Mouse (Mus musculus) embryonic stem cell, embryonic (primary cell): Measurements from ENCODE around the gene Fcgr1.

ENCODE experiments used
- CTCF ChIA-PET, 4 experiments: fragments of 300-600 bp in 2 of 4; fragments of 350-600 bp in 2 of 4; sonication (Branson Sonifier 250); formaldehyde crosslinking; loops; one replicate each; lab custom pipeline; 2022; ENCODE audit warnings: inconsistent platforms in 2 of 4; lab: Charles Lee
- POLR2A ChIA-PET, 4 experiments: fragments of 300-600 bp in 2 of 4; fragments of 350-600 bp in 2 of 4; sonication (Branson Sonifier 250); formaldehyde crosslinking; loops; one replicate each; lab custom pipeline; 2022; ENCODE audit warnings: antibody characterized with exemption in 4 of 4, inconsistent platforms in 1 of 4; lab: Charles Lee

The Fcgr1 gene

DNA sequence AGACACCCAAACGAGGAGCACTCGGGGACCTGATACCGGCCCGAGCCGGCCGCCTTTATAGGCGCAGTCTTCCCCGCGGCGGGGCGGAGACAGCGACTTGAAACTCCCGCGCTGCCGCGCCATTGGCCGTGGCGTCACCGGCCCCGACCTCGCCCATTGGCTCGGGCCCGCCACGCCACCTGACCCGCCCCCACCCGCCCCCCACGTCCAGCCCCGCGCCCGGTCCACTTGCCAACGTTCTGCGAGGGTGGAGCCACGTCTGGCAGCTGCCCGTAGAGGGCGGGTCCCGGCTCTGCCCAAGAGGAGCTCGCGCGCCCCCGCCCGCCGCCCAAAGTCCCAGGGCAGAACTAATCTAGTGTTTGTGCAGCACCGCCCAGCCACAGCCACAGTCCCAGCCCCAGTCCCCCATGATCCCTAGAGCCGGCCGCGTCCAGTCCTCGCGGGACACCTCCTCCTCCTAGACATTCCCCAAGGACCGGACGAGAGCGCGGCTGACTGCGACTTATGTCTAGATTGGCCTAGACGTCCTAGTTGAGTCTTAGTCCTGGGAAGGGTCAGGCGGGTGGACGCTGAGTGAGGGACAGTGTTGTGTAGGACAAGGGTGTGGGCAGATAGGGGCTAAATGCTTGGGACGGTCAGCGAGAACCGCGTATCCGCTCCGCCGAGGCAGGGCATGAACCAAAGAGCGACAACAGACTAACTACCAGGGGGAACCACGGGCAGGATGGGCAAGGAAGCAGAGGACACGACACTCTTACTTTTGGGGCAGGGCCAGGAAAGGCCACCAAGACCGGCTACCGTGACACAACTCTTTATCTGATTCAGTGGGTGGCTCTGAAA is 54.6 kb downstream of the Fcgr1 start, which contains the start of gene Hist2h3c2:
TSS of gene Hist2h3c2 (minus strand) at position 174 of the 840 bp plus-strand sequence.
- POLR2A ChIA-PET, result interaction anchor here (0.9 to 12.2 kb wide), 25 partner anchors 14 to 288 kb away, joined by 3 to 457 read pairs (median 16); partner anchors contain the start of genes Bola1 (in 4 of the 4), Hist2h2ab (in 4 of the 4), Hist2h2ac (in 4 of the 4) and Hist2h2be (in 4 of the 4)
- CTCF ChIA-PET, result interaction anchor here in 1 of 4 experiments (1.8 kb wide), 1 partner anchor 173 kb away, joined by 7 read pairs; no protein-coding TSS in a partner anchor

DNA sequence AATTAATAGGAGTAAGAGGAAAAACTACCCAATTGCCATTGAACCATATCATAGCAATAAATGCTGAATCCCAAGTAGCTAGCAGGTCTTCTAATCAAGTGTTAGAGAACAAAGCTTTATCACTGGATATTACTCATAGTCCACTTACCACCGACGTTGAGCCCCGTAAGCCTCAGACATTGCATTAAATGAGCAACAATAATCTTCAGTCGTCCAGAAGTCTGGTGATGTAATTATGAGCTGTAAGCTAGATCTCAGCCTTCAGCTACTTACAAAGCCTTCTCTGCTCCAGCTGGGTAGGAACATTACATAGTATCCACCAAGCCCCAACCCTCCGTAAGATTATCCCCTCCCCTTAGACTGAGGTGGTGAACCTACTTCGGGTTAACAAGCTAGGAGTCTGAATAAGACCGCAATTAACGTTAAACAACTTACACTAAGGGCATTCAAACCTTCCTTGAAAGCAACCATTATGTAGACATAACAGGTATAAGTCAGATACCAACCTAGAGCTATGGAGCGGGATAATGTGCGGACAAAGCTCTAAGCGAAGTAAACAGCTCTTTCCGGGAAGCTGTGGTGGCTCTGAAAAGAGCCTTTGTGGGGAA is 55.8 kb downstream of the Fcgr1 start:
- CTCF ChIA-PET, result interaction anchor here in 3 of 4 experiments (0.5 to 1.8 kb wide), 4 partner anchors 9 to 172 kb away, joined by 3 to 7 read pairs (median 4); no protein-coding TSS in a partner anchor
- POLR2A ChIA-PET, result interaction anchor here (0.6 to 12.2 kb wide), 80 partner anchors 9 to 584 kb away, joined by 3 to 457 read pairs (median 5); partner anchors contain the start of genes Bola1 (in 4 of the 4), Hist2h2ab (in 4 of the 4), Hist2h2ac (in 4 of the 4) and Hist2h2be (in 4 of the 4)

DNA sequence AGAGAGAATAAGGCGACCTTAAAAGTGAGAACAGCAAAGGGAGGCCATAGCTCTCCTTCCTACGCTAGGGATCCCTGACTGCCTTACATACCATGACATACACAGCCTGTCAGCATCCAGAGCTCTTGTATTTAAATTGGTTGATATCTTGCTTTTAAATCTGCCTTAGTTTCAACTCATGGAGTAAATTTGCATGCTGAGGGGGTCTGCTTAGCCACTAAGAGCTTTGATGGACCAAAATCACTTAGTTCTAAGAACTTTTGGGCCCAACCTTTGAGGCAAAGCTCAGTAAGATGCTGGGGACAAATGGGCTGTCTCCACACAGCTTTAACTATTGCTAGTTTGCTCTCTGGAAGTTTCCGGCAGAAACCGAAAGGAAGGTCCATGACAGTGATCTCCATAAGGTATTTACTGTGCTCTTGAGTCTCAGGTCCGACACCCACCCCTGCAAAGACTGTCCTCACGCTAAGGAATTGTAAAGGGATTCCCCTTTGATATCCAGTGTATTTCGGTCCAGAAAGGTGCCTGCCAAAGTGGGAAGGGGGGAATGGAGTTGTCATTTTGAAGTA is 56.4 kb downstream of the Fcgr1 start:
- POLR2A ChIA-PET, result interaction anchor here (0.6 to 12.2 kb wide), 74 partner anchors 9 to 583 kb away, joined by 3 to 457 read pairs (median 5); partner anchors contain the start of genes Bola1 (in 4 of the 4), Hist2h2ab (in 4 of the 4), Hist2h2ac (in 4 of the 4) and Hist2h2be (in 4 of the 4)
- CTCF ChIA-PET, result interaction anchor here in 2 of 4 experiments (1.2 to 1.8 kb wide), 3 partner anchors 40 to 171 kb away, joined by 3 to 7 read pairs (median 4); no protein-coding TSS in a partner anchor

DNA sequence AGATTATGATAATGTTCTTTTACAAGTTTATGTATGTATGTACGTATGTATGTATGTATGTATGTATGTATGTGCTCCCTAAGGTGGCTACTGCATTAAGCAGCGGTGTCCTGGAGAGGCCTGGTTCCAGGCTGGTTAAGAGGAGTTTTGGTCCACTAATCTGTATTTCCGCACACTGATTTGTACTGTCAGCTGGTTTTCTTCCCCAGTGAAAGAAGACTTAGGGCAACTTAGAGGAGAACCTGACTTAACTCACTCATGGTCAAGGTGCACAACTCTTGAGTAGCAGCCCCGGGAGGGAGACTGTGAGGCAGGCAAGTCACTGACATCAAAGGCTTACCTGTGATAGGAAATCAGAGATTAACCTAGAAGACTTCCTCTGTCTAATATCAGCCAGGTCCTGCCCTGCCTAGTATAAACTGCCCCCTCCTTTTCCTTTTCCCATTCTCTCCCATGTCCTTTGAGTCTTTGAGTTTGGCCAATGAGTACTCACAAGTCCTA is 56.9 kb downstream of the Fcgr1 start:
- ChIA-PET CTCF (interaction anchor here in 3 of 4 experiments (0.6 to 1.8 kb wide), 3 partner anchors 41 to 298 kb away, joined by 4 to 7 read pairs (median 4); no protein-coding TSS in a partner anchor), POLR2A (interaction anchor here (0.6 to 12.2 kb wide), 60 partner anchors 8 to 367 kb away, joined by 3 to 457 read pairs (median 6); partner anchors contain the start of genes Bola1 (in 4 of the 4), Hist2h2ab (in 4 of the 4), Hist2h2ac (in 4 of the 4) and Hist2h2be (in 4 of the 4))

DNA sequence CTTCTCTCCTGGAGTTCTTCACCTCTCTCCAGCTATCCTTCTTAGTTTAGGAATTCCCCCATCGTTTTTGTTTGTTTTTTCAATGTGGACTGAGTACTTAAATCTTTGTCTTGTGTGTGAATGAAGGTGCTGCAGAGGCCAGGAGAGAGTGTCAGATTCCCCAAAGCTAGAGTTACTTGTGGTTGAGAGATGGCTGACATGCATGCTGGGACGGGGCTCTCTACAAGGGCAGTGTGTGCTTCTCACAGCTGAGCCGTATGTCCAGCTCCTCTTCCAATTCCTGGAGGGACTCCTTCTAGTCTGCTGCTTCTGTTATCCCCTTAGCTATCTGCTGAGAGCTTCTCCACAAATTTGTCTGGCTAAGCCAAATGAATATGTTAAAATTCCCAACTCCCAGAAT is 57.9 kb downstream of the Fcgr1 start:
- POLR2A ChIA-PET, result interaction anchor here in 3 of 4 experiments (0.5 to 12.2 kb wide), 29 partner anchors 9 to 1008 kb away, joined by 3 to 457 read pairs (median 5); partner anchors contain the start of genes Bola1 (in 3 of the 3), Hist2h2ab (in 3 of the 3), Hist2h2ac (in 3 of the 3) and Hist2h2be (in 3 of the 3)
- CTCF ChIA-PET, result interaction anchor here in 1 of 4 experiments (1.1 kb wide), 1 partner anchor 42 kb away, joined by 3 read pairs; no protein-coding TSS in a partner anchor

DNA sequence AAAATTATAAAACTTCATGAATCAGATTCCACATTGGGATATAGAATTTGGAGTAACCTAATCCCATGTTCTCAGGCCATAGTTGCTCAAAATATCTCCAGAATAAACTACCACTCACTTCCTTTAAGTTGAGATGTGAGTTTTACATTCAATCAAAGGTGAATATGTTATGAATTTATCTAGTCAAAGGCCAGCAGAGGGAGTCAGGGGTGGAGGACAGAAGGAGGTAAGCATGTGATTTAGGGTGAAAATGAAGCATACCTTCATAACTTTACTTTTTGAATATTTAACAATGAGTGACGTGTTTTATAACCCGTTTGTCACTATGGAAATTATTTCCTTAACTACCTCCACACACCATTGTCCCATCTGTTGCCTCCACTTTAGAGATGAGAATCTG is 58.9 kb downstream of the Fcgr1 start:
- ChIA-PET POLR2A (interaction anchor here in 3 of 4 experiments (0.9 to 12.2 kb wide), 18 partner anchors 9 to 74 kb away, joined by 3 to 457 read pairs (median 9); partner anchors contain the start of genes Hist2h2ac (in 3 of the 3), Hist2h2be (in 3 of the 3), Hist2h4 (in 3 of the 3) and Bola1 (in 2 of the 3)), CTCF (interaction anchor here in 1 of 4 experiments (0.6 to 1.1 kb wide), 2 partner anchors 43 kb away, joined by 3 to 4 read pairs; no protein-coding TSS in a partner anchor)
